Mouse (Mus musculus) lung, postnatal 14 days (tissue): ENCODE measurements around the gene Gsg1l.

ENCODE experiments used
- DNase-seq: peaks from one replicate; pipeline ENCODE4 v3.0.0; 2021

The Gsg1l gene

DNA sequence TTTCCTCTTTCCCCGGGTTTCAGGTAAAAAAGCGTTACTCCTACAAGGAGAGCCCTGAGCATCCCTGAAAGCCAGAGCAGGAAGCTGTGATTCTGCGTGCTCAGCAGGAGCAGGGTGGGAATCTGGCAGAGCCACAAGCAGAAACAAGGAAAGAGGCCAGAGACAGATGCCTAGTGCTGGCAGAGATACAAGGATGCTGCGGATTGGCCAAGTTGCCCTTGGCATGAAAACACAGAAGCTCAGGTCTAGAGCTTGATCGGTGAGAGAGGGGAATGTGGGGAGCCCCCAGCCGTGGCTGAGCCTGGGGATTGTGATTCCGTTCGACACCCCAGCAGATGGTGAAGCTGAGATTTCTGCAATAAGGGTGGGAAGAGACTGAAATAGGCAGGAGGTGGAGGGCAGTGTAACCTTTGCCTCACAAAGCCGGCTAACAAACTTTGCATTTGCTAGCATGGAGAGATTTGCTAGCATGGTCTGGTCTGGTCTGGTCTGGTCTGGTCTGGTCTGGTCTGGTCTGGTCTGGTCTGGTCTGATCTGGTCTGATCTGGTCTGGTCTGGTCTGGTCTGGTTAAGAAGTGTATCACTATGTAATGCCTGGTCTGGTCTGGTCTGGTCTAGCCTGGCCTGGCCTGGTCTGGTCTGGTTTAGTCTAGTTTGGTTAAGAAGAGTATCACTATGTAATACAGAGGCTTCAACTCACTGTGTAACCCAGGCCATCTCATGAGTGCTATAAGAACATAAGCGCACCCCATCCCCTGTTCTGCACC lies 50.4 kb downstream of the Gsg1l start:
- DNase-seq: no peak

DNA sequence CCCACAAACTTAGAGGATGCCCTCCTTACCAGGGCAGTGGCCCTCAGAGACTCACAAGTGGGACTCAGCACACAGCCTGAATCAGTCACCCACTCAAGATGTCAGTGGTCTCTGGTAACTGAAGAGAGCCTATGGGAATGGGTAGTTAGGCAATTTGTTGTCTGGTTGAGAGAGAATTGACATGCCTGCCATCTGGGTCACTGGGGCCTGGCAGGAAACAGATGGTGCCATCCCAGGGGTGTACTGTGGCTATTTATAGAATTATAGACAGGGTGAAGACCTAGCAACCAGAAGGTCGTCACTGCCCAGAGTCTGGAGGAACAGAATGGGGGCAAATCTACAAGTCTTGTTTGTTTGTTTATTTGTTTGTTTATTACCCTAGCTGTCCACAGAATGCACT lies 54.8 kb downstream of the Gsg1l start:
- no peak for DNase-seq

DNA sequence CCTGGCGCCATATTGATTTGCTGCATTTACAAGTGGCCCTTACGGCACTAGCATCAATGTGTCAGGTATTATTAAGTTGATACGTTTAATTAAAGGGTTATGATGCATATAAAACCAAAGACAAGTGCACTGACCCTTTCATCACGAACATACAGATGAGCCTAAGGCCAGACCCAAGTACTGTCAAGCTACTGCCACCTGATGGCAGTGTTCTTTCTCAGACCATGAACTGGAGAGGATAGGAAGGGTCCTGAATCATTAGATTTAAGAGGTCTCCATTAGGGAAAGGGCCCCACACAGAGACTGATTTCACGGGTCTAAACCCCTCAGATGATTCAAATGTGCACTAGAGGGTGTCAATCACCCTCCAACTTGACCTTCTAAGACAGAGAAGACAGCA lies 55.6 kb downstream of the Gsg1l start:
- no peak for DNase-seq

DNA sequence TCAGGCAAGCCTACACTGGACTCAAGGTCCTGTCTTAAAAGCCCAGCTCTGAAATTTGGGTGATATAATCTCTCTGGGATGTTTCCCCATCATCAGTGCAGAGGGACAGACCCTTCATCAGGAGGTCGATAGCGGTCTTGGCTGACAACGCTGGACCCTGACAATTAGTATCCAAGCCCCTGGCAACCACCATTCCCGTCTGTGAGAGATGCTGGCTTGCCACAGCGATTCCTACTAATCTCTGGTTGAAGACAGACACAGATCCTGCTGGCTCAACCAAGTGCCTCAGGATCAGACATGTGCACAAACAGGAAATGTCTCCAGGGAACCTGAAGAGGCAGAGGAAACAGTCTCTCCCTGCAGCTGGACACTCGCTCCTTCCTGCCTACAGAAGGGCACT lies 62.2 kb downstream of the Gsg1l start:
- DNase-seq: no peak

DNA sequence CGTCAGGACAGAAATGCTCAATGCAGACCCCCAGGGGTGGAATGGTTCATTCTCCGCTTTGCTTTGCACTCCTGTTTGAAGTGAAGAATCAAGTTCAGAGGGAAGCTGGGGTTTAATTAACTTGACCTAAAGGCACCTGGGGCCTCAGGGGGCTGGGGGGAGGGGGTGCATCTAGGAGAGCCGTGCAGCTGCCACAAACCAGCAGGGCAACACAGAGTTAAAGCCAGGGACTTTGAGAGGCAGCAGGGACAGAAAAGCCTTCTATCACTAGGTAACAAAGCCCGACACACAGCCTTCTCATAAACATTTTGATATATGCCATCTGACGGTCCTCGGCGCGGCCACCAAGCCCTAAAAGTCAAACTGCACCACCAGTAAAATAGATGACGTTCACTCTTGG lies 62.9 kb downstream of the Gsg1l start:
- no peak for DNase-seq

DNA sequence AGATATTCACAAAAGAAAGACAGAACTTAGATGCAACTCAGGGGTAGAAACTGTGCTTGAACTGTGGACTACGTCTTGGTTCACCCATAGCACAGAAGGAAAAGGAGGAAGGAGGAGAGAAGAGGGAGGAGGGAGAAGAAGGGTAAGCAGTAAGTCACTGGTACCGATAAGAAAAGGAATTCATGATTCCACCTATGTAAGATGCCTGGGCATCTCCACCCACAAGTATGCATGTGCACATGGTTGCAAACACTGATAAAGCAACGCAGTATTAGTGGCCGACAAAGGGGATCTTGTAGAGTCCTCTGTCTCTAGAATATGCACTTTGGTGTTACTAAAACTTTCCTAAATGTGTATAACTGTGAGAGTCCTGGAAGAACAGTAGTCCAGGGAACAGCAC lies 64.8 kb downstream of the Gsg1l start:
- DNase-seq: no peak

DNA sequence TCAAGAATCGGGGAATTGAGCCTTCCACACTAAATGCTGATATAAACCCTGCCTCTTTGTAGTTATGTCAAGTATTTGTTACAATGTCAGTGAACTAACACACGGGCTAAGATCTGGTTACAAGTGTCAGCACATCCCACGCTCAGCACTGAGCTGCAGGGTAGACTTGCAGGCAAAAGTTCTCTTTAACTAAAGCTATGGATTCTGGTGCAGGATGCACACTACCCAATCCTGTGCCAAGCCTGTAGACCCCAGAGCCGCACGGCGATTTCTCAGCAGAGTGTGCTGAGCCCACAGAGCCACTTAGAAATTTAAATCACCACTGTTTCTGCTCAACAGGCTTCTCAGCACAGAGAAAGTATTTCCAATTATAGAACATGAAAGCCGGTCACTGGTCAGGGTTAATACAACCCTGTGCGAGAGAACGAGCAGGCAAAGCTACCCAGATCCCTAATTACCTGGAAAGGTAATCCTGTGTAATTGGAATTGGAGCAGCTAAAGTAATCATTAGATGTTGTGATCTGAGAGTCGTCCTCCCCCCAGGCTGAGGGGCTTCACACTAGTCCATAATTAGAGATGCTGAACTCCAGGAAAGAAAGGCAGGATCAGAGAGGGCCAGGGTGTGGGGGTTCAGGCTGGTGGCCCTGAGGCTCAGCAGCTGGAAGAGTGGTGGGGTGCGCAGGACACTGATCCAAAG lies 69.7 kb downstream of the Gsg1l start:
- DNase-seq: no peak

DNA sequence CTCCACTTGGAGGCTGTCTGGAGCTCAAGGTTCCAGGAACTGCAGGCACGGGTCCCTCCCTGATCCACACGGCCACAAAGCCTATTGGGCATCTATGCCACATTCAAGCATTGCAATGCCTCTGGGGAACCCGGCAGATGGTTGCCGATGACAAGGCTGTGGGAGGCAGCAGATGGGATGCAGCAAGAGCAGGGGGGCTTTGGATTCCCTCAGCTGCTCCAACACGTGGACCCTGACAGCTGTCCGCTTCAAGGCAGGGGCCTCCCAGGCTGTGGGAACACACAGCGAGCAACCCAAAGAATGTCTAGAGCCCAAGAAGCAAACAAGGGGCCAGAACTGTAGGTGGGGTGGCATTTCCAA lies 73.4 kb downstream of the Gsg1l start:
- DNase-seq: no peak

DNA sequence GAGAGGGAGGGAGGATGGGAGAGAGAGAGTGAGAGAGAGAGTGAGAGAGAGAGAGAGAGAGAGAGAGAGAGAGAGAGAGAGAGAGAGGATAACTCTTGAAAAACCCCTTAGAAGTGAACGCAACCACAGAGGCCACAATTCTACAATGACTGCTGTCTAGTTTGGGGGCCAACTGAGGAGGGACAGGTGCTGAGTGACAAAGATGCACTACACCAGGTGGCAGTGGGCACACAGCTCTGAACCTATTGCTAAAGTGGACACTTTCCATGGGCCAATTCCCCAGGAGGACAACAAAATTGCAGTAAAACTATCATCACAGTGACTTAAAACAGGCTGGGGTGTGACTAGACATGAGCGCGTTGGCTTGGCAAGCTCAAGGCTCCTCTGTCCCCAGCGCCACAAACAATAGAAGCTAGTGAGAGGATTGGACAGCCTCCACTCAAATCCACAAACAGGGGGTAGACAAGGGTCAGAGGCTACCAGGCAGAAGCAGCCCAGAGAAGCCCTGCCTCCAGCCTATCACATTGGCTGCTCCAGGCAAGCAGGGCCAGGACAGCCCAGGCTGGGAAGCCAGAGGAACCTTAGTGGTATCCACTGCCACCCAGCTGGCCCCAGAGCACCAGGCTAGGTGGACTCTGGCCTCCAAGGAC lies 73.9 kb downstream of the Gsg1l start:
- DNase-seq: no peak

DNA sequence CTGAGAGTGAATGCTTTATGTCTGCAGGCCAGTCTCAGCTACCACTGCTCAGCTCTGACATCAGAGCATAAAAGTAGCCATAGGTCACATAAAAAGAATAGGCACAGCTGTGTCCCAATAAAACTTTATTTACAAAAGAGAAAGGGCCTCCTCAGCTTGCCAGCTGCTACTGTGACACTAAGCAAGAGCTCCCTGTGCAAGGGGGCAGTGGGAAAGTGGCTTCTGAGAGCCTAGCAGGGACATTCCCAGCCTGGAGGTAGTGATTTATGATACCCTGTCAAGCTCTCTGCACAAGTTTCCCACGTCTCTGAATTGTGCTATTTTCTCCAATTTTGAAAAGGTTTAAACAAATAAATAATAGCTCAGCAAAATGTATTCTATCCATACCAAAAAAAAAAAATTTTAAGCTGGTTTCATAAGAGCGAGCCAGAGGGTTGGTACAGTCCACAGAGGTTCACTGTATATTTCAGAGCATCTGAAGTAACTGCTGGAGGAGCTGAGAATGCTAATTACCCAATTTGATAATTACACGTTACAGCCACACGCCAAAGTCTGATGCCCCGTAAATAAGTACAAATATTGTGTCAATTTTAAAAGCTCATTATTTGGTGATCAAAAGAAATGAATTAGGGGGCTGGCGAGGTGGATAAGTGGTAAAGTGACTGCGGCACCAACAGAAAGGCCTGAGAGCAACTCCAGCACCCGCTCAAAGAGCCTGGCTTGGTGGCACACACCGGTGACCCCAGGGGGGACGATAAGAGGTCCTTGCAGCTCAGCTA lies 74.9 kb downstream of the Gsg1l start:
- no peak for DNase-seq

DNA sequence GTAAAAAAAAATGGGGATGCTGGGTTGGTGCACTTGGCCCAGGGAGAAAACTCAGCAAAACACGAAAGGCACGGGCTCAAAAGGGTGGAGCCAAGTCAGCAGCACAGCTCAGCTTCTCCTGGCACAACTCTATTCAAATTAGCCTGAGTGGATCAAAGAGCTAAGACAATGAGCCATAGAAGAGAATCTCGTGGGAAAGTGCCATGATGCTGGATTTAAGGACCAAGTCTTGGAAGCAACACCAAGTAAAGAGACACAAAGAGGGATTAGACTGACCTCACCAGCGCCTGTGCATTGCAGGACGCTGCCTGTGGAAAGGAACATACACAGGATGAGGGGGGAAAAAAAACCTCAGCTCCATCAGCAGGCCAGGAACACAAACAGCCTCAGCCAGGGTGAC lies 76.9 kb downstream of the Gsg1l start:
- DNase-seq: no peak

DNA sequence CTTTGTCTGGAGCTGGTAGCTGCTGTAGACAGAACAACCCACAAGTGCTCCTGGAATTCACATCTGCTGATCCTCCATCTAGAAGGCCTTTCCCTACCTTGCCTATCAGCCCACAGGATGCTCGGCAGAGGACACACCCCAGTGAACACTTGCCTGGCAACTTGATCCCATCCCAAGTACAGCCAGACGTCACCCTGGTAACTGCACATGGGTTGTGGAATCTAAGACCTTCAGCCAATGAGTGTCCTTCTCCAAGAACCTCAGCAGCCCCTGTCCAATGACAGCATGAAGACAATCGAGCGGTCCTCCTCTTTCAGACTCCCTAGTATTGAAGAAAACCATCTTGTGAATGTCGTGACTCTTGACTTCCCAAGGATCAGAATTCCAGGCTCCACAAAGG lies 80.5 kb downstream of the Gsg1l start:
- DNase-seq: no peak

DNA sequence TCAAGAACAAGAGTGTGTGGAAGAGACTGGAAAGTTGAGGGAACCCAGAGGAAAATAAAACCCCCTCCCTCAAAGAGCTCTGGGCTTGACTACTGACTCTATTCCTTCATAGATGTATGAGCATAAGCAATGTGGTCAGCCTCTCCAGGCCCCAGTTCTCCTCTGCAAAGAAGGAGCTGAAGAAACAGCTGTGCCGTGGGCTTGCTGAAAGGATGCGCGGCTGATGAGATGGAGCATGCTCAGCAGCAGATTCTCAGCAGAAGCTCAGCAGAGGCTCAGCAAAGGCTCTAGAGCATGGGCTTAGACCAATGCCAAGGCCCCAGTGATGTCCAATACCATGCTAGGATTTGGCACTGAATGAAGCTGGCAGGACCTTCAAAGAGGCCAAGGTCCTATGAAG lies 82.3 kb downstream of the Gsg1l start:
- no peak for DNase-seq

DNA sequence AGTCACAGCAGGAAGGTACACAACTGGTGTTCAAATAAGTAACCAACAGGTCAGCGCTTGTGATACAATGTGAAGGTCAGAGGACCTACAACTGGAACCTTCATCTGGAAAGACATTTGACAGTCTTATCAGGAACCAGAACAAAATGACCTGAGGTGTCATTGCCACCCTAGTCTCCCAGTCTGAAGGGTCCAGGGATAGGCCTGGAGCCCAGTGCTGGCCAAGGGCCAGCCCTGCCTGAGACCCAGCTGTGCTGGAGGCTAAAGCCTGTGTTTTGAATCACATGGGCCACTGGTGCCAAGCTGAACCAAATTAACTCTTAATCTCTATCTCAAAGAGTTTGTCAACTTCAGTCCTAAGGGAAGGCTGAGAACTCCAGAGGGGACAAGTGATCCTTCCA lies 86.1 kb downstream of the Gsg1l start:
- no peak for DNase-seq

DNA sequence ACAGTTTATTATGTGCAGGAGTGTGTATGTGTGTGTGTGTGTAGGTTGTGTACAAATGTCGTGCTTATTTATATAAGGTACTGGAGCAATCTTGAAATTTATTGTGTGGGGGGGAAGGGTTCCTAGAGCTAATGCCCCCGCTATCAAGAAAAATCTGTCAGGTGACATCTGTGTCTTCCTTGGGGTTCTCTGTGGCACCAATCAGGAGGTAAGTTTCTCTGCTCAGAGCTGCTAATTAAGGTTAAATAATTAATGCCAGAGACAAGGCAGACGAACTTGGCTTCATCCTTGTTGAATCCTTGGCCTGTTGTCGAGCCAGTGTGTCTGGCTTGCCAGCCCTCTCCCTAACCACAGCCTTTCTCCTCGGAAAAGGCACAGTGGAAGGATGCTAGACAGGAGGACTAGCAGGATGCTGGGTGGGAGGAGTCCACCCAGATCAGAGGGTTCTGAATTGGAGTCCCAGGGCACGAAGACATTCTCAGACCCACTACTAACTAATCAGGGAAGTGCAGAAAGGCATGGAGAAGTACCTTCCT lies 89.8 kb downstream of the Gsg1l start:
- DNase-seq: no peak

DNA sequence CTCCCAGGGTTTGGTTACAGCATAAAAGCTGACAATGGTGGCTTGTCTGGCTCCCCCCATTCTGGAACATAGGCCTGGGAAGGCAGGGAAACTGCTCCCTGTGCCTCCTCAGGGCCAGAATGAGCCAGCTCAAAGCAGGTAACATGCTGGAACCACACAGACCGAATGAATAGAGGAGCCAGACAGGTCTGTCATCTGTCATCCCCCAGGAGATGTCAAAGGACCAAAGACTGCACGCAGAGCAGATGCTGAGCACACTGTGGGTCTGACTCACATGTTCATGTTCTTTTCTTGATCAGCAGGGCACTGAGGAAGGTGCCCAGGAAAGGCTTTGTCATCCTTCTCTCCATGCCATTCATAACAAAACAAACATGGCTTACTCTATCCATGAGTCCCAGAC lies 90.4 kb downstream of the Gsg1l start:
- no peak for DNase-seq

DNA sequence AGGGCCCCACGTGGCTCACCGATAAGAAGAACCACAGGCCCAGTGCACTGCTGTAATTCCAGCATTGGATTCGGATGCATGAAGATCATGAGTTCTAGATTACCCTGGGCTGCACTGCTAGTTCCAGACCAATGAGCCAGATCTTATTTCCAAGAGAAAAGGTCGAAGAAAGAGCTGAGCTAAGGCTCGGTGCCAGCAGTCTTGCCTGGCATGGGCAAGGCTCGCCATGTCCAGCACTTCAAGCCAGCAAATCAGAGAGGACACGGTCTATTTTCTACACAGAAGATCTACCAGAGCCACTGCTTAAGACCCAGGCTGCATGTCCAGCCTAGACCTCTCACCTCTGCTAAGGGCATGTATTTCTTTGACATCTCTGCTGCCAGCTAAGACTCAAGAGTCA lies 92.2 kb downstream of the Gsg1l start:
- no peak for DNase-seq

DNA sequence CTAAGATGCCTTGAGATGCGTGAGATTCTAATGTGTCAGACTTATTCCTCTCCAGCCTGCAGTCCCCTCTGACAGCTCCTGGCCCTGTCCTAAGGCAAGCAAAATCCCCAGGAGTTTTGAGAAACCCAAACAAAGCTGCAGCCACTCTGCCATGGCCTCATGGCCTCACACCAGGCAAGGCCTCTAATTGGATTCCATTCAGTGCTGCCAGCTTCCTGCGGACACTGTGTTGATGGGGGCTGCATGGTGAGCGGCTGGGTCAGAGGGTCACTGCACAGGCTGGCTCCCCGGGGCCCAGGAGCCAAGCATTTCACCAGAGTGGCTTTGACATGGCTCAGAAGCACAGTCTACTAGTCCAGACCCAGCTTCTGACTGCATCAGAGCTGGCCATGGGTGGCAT lies 92.7 kb downstream of the Gsg1l start:
- DNase-seq: no peak

DNA sequence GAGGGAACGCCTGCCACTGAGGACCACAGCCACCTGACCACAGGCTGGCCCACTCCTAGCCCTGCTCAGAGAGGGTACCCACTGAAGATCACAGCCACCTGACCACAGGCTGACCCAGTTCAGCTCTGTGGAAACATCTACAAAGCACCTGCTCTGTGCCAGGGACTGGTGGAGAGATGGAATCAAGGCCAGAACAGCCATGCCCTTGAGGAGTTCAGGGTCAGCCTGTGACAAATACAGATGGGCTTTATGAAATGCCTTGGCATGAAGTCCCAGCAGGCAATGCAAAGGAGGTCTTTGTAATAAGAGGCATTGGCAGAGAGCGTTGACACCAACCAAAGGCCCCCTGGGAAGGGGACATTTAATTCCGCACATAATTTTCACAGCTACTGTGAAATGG lies 93.9 kb downstream of the Gsg1l start:
- DNase-seq: no peak

DNA sequence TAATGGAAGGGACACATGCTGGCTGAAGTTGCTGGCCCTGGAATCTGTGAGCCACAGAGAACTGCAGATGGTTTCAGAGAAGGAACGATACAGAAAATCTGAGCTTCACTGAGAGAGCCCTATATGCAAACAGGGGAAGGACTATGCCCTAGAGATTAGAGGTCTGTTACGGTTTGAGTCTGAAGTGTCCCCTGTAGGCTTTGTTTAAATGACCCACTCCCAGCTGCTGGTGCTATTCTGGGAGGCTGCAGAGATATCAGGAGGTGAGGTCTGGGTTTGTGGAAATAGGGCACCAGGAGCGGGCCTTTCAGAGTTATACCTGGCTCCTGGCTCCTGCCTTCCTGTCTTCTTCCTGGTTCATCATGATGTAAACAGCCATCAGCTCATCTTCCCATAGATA lies 95.1 kb downstream of the Gsg1l start:
- no peak for DNase-seq

DNA sequence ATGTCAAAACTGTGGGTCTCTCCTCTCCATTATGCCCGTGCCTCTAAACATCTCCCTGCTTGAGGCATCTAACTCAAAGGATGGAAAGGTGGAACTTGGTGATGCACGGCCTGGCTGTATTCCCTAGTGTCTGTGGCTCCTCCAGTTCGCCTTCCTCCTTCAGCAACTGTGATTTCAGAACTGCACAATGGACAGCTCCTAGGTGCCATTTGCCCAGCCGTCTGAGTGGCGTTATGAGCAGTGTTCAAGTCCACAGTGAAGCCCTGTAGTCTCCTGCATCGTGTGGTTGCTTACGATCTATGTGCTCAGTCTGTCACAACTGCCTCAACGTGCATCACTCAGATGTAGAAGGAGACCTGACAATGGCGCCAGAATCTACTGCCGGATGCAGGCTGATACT lies 96.6 kb downstream of the Gsg1l start:
- DNase-seq: no peak

DNA sequence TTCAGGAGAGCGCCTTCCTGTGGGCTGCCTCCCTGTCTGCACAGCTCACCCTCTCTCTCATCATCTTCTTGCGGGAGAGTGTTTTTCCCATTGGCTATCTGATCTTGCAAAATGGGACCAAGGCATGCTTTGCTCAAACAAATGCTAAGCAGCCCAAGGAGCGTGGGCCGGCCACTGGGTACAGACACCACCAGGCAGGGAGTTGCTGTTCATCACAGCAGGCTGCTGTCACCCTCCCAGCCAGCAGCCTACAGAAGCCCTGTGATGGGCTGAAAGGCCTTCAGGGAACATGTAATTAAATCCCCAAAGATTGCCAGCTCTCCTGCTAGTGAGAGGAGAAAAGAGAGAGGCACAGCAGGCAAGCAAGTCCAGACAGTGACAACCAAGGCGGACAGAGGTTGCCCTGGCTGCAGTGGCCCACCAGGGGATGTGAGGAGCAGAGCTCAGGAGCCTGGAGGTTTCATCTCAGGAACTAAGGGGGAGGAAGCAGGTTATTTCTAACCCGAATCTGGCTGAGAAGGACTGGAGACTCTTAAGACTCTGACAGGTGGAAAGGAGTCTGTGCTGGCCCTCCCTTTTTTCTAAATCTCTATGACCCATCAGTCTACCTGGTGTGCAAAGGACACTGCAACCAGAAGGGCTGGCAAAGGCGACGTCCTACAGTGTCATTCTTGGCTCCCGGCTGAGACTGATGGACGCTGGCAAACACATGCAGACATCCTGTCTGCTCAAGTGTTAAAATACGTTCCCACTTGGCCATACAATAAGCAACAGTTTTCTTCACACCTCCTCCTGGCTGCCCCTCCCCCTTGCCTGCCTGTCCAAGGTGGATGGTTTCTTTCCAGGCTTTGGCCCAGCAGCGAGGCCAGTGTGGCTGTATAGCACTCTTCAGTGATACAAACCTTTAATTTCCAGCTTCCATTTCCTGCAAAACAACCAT lies 98.0 kb downstream of the Gsg1l start:
- DNase-seq: no peak
